Mouse (Mus musculus) heart, postnatal 0 days (tissue): ENCODE data around the gene Aco2. TPM values are rescaled to one million over a fixed set of nuclear protein-coding genes. Genes with fewer than 3 reads are reported as not detected.

Experiments used
- ATAC-seq: fragments of 200-750 bp; cut with Nextera tagmentation; 2 replicates; pipeline ENCODE4 v1.8.0; 2017; ENCODE audit warnings: low read depth, moderate number of reproducible peaks, moderate library complexity; ENCODE audit not compliant: insufficient read depth
- DNase-seq: peaks from one replicate; pipeline ENCODE4 v3.0.0-alpha.2; 2016; ENCODE audit warnings: low spot score
- H3K27ac ChIP-seq: fragments of 300-500 bp; sonication (generic); 2 replicates; pipeline ENCODE4 v1.5.1; 2014; ENCODE audit warnings: low read depth, mild to moderate bottlenecking
- H3K27me3 ChIP-seq: fragments of 300-500 bp; sonication (generic); 2 replicates; pipeline ENCODE4 v1.6.1; 2014; ENCODE audit warnings: low read length, mixed read lengths; ENCODE audit not compliant: control insufficient read depth, insufficient read depth
- H3K36me3 ChIP-seq: fragments of 300-500 bp; sonication (generic); replicated peaks from 2 replicates; pipeline ENCODE4 v1.6.1; 2014; ENCODE audit warnings: low read length, mixed read lengths; ENCODE audit not compliant: control insufficient read depth, insufficient read depth
- H3K4me1 ChIP-seq: fragments of 300-500 bp; sonication (generic); 2 replicates; pipeline ENCODE4 v1.6.1; 2014; ENCODE audit warnings: antibody characterized with exemption; ENCODE audit not compliant: control insufficient read depth, insufficient read depth
- H3K4me2 ChIP-seq: fragments of 300-500 bp; sonication (generic); 2 replicates; pipeline ENCODE4 v1.6.1; 2014; ENCODE audit warnings: low read depth, mild to moderate bottlenecking, low read length, moderate library complexity
- H3K4me3 ChIP-seq: fragments of 300-500 bp; sonication (generic); 2 replicates; pipeline ENCODE4 v1.5.1; 2014; ENCODE audit warnings: low read depth, low read length
- H3K9ac ChIP-seq: fragments of 300-500 bp; sonication (generic); replicated peaks from 2 replicates; pipeline ENCODE4 v1.6.1; 2014; ENCODE audit warnings: low read depth, low read length, mixed read lengths
- H3K9me3 ChIP-seq: fragments of 300-500 bp; sonication (generic); replicated peaks from 2 replicates; pipeline ENCODE4 v1.6.1; 2016; ENCODE audit warnings: low read length; ENCODE audit not compliant: control insufficient read depth
- CTCF ChIP-seq: IDR thresholded peaks from 2 replicates; pipeline ENCODE4 v1.5.1; 2016; ENCODE audit warnings: antibody characterized with exemption, control low read depth, low read depth
- EP300 ChIP-seq: IDR thresholded peaks from 2 replicates; pipeline ENCODE4 v1.6.1; 2016; ENCODE audit warnings: antibody characterized with exemption, low read depth
- WGBS: fragments of 180-500 bp; shearing (Covaris S2); extraction: QIAGEN DNeasy Blood & Tissue Kit; methylation state at CpG from one replicate; pipeline ENCODE4 v1.1.7; 2014; 5-methylcytosine and 5-hydroxymethylcytosine counted together
- polyA plus RNA-seq: library from polyadenylated mRNA; unstranded; fragments of >200 nt; fragmentation: Nextera tagmentation; extraction: Ambion mirVana; gene quantifications from 2 replicates; pipeline ENCODE4 v1.2.1, GENCODE M21; 2015
- total RNA-seq: library from RNA; depleted of rRNA; stranded (reverse); fragments of >200 nt; gene quantifications from 2 replicates; pipeline ENCODE4 v1.2.3, GENCODE M21; 2014; ENCODE audit warnings: low replicate concordance

Gene Aco2
- total and polyA plus RNA-seq, 2 experiments from 2014 or later, result 1,040 to 2,039 TPM

DNA sequence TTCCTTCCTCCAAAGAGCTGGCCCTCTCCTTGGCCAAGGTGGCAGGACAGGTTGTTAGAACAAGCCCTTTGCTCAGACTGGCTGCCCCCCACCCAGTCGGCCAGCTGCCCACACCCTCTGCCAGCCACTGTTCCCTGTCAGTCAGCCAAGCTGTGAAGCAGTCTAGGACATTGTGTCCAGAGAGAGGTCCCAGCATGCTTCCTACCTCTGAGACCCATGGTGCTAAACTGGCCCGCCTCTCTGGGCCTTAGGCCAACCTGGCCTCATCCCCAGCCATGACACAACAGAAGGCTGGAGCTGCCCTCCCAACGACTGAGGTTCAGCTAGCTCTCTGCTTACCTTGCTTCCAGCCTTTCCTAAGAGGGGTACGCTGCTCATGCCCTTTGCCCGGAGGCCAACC is 32.5 kb upstream of the Aco2 start:
- no peaks in the 10 kb centered on the region for H3K27me3 ChIP-seq
- 18% methylated on average over 5 of the region's 5 CpGs for WGBS
- peak; percentile 99 for TF ChIP-seq EP300
- TF ChIP-seq CTCF, result no peak
- H3K4me2 ChIP-seq, result no peak overlapping the region
- H3K27ac ChIP-seq, result peak overlapping the region; percentile 99
- H3K9ac ChIP-seq, result peak overlapping the region; percentile 38; the same call in 1 of the 2 replicates
- DNase-seq (peak; percentile 98), ATAC-seq (peak; percentile 88)
- H3K9me3 ChIP-seq, result no peaks in the 10 kb centered on the region
- H3K4me1 ChIP-seq, result peaks cover 43% of the 10 kb centered on the region
- H3K4me3 ChIP-seq, result no peak overlapping the region
- no peaks in the 10 kb centered on the region for H3K36me3 ChIP-seq

DNA sequence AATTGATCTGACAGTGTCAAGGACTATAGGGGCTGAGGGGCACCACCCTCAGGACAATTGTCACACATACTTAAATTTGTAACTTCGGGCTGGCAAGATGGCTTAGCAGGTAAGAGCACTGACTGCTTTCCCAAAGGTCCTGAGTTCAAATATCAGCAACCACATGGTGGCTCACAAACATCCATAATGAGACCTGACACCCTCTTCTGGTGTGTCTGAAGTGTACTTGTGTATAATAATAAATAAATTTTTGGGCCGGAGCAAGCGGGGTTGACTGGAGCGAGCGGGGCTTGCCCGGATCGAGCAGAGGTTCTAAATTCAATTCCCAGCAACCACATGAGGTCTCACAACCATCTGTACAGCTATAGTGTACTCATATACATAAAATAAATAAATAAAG is 31.8 kb upstream of the Aco2 start:
- peaks cover 40% of the 10 kb centered on the region for H3K4me1 ChIP-seq
- 86% methylated on average over 7 of the region's 7 CpGs for WGBS
- ATAC-seq (no peak), DNase-seq (no peak)
- peak overlapping the region; percentile 99 for H3K27ac ChIP-seq
- no peak overlapping the region for H3K4me2 ChIP-seq
- peak overlapping the region; percentile 38; the same call in 1 of the 2 replicates for H3K9ac ChIP-seq
- H3K4me3 ChIP-seq, result no peak overlapping the region
- no peak for TF ChIP-seq CTCF
- TF ChIP-seq EP300, result no peak
- H3K36me3 ChIP-seq, result no peaks in the 10 kb centered on the region
- no peaks in the 10 kb centered on the region for H3K27me3 ChIP-seq
- no peaks in the 10 kb centered on the region for H3K9me3 ChIP-seq

DNA sequence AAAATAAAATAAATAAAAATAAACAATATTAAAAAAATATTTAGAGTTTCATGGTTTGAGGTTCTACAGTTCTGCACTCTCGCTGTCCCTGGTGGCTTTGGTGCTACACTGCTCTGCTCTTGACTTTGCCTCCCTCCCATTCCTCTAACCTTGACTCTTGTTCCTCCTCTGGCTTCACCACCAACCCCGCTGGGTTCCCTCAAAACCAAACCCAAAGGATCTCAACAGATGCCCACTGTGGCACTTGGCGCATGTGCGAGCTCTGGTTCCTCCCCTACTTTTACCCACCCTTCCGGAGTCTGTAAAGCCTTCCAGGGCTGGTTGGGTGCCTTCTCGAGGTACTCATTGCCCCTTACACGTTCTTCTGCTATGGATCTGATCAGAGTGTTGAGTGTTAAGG is 29.8 kb upstream of the Aco2 start:
- no peak overlapping the region for H3K27ac ChIP-seq
- peaks cover 30% of the 10 kb centered on the region for H3K4me1 ChIP-seq
- H3K9ac ChIP-seq, result no peak overlapping the region
- no peaks in the 10 kb centered on the region for H3K9me3 ChIP-seq
- ATAC-seq, result no peak
- no peak for TF ChIP-seq EP300
- no peak for TF ChIP-seq CTCF
- no peak for DNase-seq
- H3K27me3 ChIP-seq, result no peaks in the 10 kb centered on the region
- H3K4me2 ChIP-seq, result no peak overlapping the region
- H3K4me3 ChIP-seq, result no peak overlapping the region
- 81% methylated on average over 7 of the region's 7 CpGs for WGBS
- H3K36me3 ChIP-seq, result peaks cover 4% of the 10 kb centered on the region; the same call in 1 of the 2 replicates

DNA sequence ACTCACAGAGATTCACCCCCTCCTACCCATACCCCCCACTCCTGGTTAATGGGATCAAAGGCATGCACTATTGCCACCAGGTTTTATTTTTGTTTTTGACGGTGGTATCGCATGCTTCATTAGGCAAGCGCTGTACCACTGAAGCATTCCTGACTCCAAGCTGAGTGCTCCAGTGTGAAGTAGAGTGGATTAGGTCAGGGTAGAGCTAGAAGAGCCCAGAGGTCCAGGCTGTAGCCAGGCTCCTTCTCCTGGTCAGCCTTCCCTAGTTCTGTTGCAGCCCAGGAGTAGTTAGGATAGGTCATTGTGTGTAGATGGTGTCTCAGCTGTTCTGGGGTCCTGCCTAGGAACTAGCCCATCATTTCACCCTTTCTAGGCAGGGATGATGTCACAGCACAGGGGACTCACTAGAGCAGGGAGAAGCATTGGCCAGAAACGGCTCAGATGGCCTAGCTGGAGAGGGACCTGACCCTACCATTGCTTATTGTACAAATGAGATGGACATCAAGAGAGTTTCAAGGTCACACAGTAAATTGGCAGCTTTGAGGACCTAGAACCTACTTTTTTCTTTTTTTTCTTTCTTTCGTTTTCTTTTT is 27.0 kb upstream of the Aco2 start:
- no peak overlapping the region for H3K4me3 ChIP-seq
- 72% methylated on average over 5 of the region's 5 CpGs for WGBS
- TF ChIP-seq EP300 (no peak), CTCF (no peak)
- peaks cover 26% of the 10 kb centered on the region for H3K36me3 ChIP-seq
- ATAC-seq (no peak), DNase-seq (no peak)
- H3K9me3 ChIP-seq, result no peaks in the 10 kb centered on the region
- H3K4me2 ChIP-seq, result no peak overlapping the region
- peak overlapping the region; percentile 65 for H3K27ac ChIP-seq
- H3K4me1 ChIP-seq, result peaks cover 20% of the 10 kb centered on the region
- H3K9ac ChIP-seq, result no peak overlapping the region
- H3K27me3 ChIP-seq, result no peaks in the 10 kb centered on the region

DNA sequence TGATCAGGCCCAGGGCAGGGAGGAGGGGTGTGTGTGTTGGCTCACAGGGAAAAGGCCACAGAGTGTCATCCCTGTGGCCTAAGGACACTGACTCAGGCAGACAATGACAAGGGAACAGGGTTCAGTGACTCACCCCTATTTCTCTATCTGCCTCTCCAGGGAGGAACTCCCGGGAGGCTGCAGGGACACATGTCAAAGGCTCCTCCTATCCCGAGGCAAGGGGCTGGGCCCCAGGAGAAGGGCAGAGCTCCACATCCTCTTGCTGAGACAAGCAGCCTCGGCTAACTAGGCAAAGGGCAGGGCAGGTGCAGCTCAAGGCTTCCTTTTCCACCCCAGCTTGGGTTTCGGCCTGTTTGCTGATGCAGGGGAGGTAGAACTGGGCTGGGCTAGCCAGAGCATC is 26.4 kb upstream of the Aco2 start:
- 25% methylated on average over 4 of the region's 4 CpGs for WGBS
- ATAC-seq, result peak; percentile 79
- peak; percentile 41 for DNase-seq

DNA sequence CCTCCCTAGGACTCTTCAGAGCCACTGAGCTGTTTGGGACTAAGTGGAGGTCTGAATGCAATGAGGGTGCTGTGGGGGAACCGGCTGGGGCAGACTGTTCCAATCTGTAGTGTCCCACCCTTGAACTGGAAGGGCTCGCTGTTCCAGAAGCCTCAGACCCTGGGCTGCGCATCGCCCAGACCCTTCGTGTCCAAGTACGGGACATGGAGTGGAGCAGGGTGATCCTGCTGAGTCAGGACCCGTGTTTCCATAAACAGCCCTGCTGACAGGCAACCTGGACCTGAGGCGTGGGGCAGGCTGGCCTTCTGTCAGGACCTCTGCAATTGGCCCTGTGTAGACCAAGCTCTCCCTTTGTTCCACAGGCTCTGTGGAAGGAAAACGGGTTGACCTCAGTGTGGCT is 25.4 kb upstream of the Aco2 start:
- DNase-seq, result no peak
- H3K27ac ChIP-seq, result no peak overlapping the region
- ATAC-seq, result no peak

More for the DNA sequence above, 26.4 kb upstream of the Aco2 start:
- H3K9ac ChIP-seq, result no peak overlapping the region
- H3K36me3 ChIP-seq, result peaks cover 32% of the 10 kb centered on the region
- H3K9me3 ChIP-seq, result no peaks in the 10 kb centered on the region
- peak overlapping the region; percentile 65 for H3K27ac ChIP-seq
- TF ChIP-seq EP300, result no peak
- no peak for TF ChIP-seq CTCF
- no peak overlapping the region for H3K4me3 ChIP-seq
- H3K27me3 ChIP-seq, result no peaks in the 10 kb centered on the region
- H3K4me1 ChIP-seq, result peaks cover 20% of the 10 kb centered on the region
- no peak overlapping the region for H3K4me2 ChIP-seq

More for the DNA sequence above, 25.4 kb upstream of the Aco2 start:
- WGBS, result 70% methylated on average over 9 of the region's 9 CpGs
- no peak for TF ChIP-seq CTCF
- no peak for TF ChIP-seq EP300
- Histone ChIP-seq H3K9ac (no peak overlapping the region), H3K9me3 (no peaks in the 10 kb centered on the region), H3K36me3 (peaks cover 42% of the 10 kb centered on the region), H3K4me3 (no peak overlapping the region), H3K4me2 (no peak overlapping the region), H3K27me3 (no peaks in the 10 kb centered on the region), H3K4me1 (peaks cover 20% of the 10 kb centered on the region)
